Mouse (Mus musculus) erythroblast, embryonic 14.5 days (primary cell): ENCODE measurements around the gene Apoa1. TPM values are rescaled to one million over a fixed set of nuclear protein-coding genes. Genes with fewer than 3 reads are reported as not detected.

Source experiments
- H3K27me3 ChIP-seq: 2 replicates; pipeline ENCODE4 v1.6.1; 2012; ENCODE audit warnings: inconsistent platforms; ENCODE audit not compliant: control insufficient read depth
- H3K36me3 ChIP-seq: 2 replicates; pipeline ENCODE4 v1.6.1; 2012; ENCODE audit warnings: mild to moderate bottlenecking, inconsistent platforms; ENCODE audit not compliant: control insufficient read depth
- H3K4me1 ChIP-seq: 2 replicates; pipeline ENCODE4 v1.6.1; 2012; ENCODE audit warnings: inconsistent platforms; ENCODE audit not compliant: control insufficient read depth
- H3K4me3 ChIP-seq: replicated peaks from 2 replicates; pipeline ENCODE3; 2012; ENCODE audit warnings: moderate library complexity, mild to moderate bottlenecking, inconsistent platforms
- H3K9me3 ChIP-seq: 2 replicates; pipeline ENCODE4 v1.6.1; 2012; ENCODE audit warnings: low read length, inconsistent platforms, mixed read lengths; ENCODE audit not compliant: control insufficient read depth
- GATA1 ChIP-seq: IDR thresholded peaks from 2 replicates; pipeline ENCODE4 v1.6.1; 2012; ENCODE audit warnings: low read length, inconsistent platforms, mixed read lengths
- TAL1 ChIP-seq: IDR thresholded peaks from 3 replicates; pipeline ENCODE4 v1.6.1; 2012; ENCODE audit warnings: low read length, inconsistent platforms, mixed read lengths
- polyA plus RNA-seq: library from polyadenylated mRNA; stranded (reverse); fragments of >175 nt; gene quantifications from 2 replicates; pipeline ENCODE4 v1.2.3, GENCODE M21; 2012

Gene Apoa1
- polyA plus RNA-seq, 1 experiment, result 5.9 TPM

GRCm38 (mm10) chr9:46243122-46243521, 14.7 kb downstream of the Apoa1 start:
- Histone ChIP-seq H3K4me3 (no peak overlapping the region), H3K27me3 (no peaks in the 10 kb centered on the region), H3K4me1 (peaks cover 1% of the 10 kb centered on the region; the same call in 1 of the 2 replicates), H3K9me3 (no peaks in the 10 kb centered on the region), H3K36me3 (no peaks in the 10 kb centered on the region)
- TF ChIP-seq TAL1, result no peak
- no peak for TF ChIP-seq GATA1

DNA sequence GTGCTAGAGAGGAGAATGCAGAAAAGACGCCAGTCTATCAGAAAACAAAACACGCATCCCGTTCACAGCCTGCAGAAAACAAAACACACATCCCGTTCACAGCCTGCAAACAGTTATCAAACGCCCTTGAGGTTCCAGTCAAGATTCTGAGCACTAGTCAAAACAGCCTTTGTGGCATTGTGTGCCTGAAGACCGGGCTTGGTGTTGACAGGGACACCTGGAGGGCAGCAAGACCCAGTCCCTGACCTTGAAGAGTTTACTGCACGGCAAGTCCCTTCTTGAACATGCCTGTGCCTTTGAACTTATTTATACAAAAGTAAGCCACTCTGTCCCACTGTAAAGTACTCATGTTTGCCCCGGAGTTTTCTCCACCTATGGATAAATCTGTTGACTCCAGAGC, 15.2 kb downstream of the Apoa1 start:
- no peaks in the 10 kb centered on the region for H3K36me3 ChIP-seq
- no peak overlapping the region for H3K4me3 ChIP-seq
- H3K27me3 ChIP-seq, result no peaks in the 10 kb centered on the region
- H3K4me1 ChIP-seq, result peaks cover 1% of the 10 kb centered on the region; the same call in 1 of the 2 replicates
- H3K9me3 ChIP-seq, result no peaks in the 10 kb centered on the region
- TF ChIP-seq GATA1, result no peak
- TF ChIP-seq TAL1, result no peak

- Histone ChIP-seq H3K4me3 (no peak overlapping the region), H3K4me1 (peaks cover 1% of the 10 kb centered on the region; the same call in 1 of the 2 replicates), H3K27me3 (no peaks in the 10 kb centered on the region), H3K9me3 (no peaks in the 10 kb centered on the region), H3K36me3 (no peaks in the 10 kb centered on the region)
- TF ChIP-seq TAL1 (no peak), GATA1 (no peak)
Observed at GRCm38 (mm10) chr9:46246752-46247324, 18.5 kb downstream of the Apoa1 start.

DNA sequence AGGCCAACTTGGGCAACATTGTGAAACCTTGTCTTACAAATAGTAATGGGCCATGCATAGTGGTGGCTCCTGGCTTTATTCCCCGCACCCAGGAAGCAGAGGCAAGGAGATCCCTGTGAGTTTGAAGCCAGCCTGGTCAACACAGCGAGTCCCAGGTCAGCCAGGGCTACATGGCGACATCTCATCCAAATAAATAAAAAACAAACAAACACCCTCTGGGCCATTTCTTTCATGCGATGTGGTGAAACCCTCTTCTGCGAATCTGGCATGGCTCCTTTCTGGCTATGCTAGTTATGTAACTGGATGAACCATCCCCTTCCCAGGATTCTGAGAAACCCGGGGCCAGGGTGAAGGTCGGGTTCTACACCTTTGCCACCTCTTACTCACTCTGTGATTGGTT, 27.8 kb downstream of the Apoa1 start:
- H3K4me3 ChIP-seq, result no peak overlapping the region
- no peaks in the 10 kb centered on the region for H3K36me3 ChIP-seq
- no peak for TF ChIP-seq GATA1
- no peak for TF ChIP-seq TAL1
- H3K4me1 ChIP-seq, result no peaks in the 10 kb centered on the region; the same call in 1 of the 2 replicates
- H3K27me3 ChIP-seq, result no peaks in the 10 kb centered on the region
- H3K9me3 ChIP-seq, result no peaks in the 10 kb centered on the region

- TF ChIP-seq TAL1 (no peak), GATA1 (no peak)
- H3K36me3 ChIP-seq, result no peaks in the 10 kb centered on the region
- no peaks in the 10 kb centered on the region for H3K9me3 ChIP-seq
- no peak overlapping the region for H3K4me3 ChIP-seq
- no peaks in the 10 kb centered on the region; the same call in 1 of the 2 replicates for H3K4me1 ChIP-seq
- H3K27me3 ChIP-seq, result no peaks in the 10 kb centered on the region
Observed at GRCm38 (mm10) chr9:46256658-46257385, 28.4 kb downstream of the Apoa1 start.

- H3K27me3 ChIP-seq, result no peaks in the 10 kb centered on the region
- H3K36me3 ChIP-seq, result no peaks in the 10 kb centered on the region
- H3K4me3 ChIP-seq, result no peak overlapping the region
- no peak for TF ChIP-seq TAL1
- no peak for TF ChIP-seq GATA1
- no peaks in the 10 kb centered on the region for H3K9me3 ChIP-seq
- no peaks in the 10 kb centered on the region; the same call in 1 of the 2 replicates for H3K4me1 ChIP-seq
Observed at GRCm38 (mm10) chr9:46257546-46257945, 29.2 kb downstream of the Apoa1 start.

DNA sequence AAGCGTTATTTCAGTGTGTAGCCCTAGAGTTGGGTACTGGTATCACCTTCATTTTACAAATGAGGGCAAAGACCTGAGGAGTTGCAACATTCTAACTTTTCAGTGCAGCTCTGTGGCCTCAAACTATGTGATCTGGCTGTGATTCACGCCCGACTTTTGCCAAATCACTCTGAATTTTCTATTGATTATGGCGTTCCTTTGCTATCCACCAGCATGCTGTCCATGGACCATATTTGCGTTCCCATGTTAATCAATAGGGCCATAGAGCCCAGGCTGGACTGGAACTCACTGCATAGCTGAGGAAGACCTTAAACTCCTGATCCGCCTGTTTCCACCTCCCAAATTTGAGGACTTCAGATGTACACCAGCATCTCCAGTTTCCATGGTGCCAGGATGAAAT, 30.7 kb downstream of the Apoa1 start:
- Histone ChIP-seq H3K36me3 (no peaks in the 10 kb centered on the region), H3K9me3 (no peaks in the 10 kb centered on the region), H3K4me1 (no peaks in the 10 kb centered on the region; the same call in 1 of the 2 replicates), H3K27me3 (no peaks in the 10 kb centered on the region), H3K4me3 (no peak overlapping the region)
- TF ChIP-seq TAL1, result no peak
- TF ChIP-seq GATA1, result no peak

- Histone ChIP-seq H3K9me3 (no peaks in the 10 kb centered on the region), H3K4me1 (no peaks in the 10 kb centered on the region; the same call in 1 of the 2 replicates), H3K36me3 (no peaks in the 10 kb centered on the region), H3K27me3 (no peaks in the 10 kb centered on the region), H3K4me3 (no peak overlapping the region)
- TF ChIP-seq TAL1 (no peak), GATA1 (no peak)
Observed at GRCm38 (mm10) chr9:46261131-46261530, 32.8 kb downstream of the Apoa1 start.

DNA sequence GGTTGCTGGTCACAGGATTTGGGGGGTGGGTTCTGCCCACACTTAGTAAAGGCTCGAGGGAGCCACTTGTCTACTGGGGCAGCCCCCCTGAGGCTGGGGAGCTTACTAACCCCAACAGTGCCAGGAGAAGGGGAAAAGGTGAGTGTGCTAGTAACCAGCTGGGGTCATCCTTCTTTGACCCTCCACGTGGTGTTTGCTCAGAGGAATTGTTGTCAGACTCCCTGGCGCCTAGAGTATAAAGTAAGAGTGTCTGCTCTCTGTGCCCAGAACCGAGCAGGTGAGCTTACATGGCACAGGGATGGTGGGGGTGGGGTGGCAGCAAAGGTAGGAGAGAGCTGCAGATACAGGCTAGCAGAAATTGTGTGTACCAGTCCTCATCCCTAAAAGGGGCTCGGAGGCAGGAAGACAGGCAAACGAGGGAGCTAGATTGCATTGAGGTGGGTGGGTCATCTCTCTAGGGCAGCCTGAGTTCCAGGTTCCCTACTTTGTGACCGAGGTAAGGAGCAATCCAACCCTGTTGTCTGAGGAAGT, 40.0 kb downstream of the Apoa1 start, which contains the start of gene Apoa5:
Apoa5 (plus strand) TSS at position 291 of the 531 bp plus-strand sequence.
- TF ChIP-seq TAL1 (no peak), GATA1 (no peak)
- no peaks in the 10 kb centered on the region for H3K36me3 ChIP-seq
- H3K4me3 ChIP-seq, result no peak within 1 kb of the TSS
- peaks cover 18% of the 10 kb centered on the region for H3K4me1 ChIP-seq
- no peaks in the 10 kb centered on the region for H3K9me3 ChIP-seq
- peaks cover 23% of the 10 kb centered on the region for H3K27me3 ChIP-seq
